Mouse (Mus musculus) heart, embryonic 12.5 days (tissue): ENCODE results near the gene Soat2. TPM values are rescaled to one million over a fixed set of nuclear protein-coding genes. Genes with fewer than 3 reads are reported as not detected.

Source experiments
- ATAC-seq: fragments of 200-750 bp; cut with Nextera tagmentation; 2 replicates; pipeline ENCODE4 v1.8.0; 2017; ENCODE audit warnings: moderate TSS enrichment, moderate library complexity; ENCODE audit not compliant: insufficient number of reproducible peaks, low FRiP score
- H3K27ac ChIP-seq: fragments of 300-500 bp; sonication (generic); 2 replicates; pipeline ENCODE4 v1.5.1; 2016; ENCODE audit warnings: mild to moderate bottlenecking, moderate library complexity; ENCODE audit not compliant: poor library complexity, severe bottlenecking
- H3K27me3 ChIP-seq: fragments of 300-500 bp; sonication (generic); replicated peaks from 2 replicates; pipeline ENCODE4 v1.6.1; 2016; ENCODE audit warnings: mild to moderate bottlenecking, moderate library complexity
- H3K36me3 ChIP-seq: fragments of 300-500 bp; sonication (generic); 2 replicates; pipeline ENCODE4 v1.6.1; 2016; ENCODE audit warnings: mild to moderate bottlenecking, moderate library complexity
- H3K4me1 ChIP-seq: fragments of 300-500 bp; sonication (generic); replicated peaks from 2 replicates; pipeline ENCODE4 v1.6.1; 2016; ENCODE audit warnings: mild to moderate bottlenecking
- H3K4me2 ChIP-seq: fragments of 300-500 bp; sonication (generic); 2 replicates; pipeline ENCODE4 v1.6.1; 2016; ENCODE audit warnings: mild to moderate bottlenecking, moderate library complexity
- H3K4me3 ChIP-seq: fragments of 300-500 bp; sonication (generic); 2 replicates; pipeline ENCODE4 v1.5.1; 2016; ENCODE audit warnings: mild to moderate bottlenecking
- H3K9ac ChIP-seq: fragments of 300-500 bp; sonication (generic); 2 replicates; pipeline ENCODE4 v1.6.1; 2016; ENCODE audit warnings: mild to moderate bottlenecking, moderate library complexity
- H3K9me3 ChIP-seq: fragments of 300-500 bp; sonication (generic); replicated peaks from 2 replicates; pipeline ENCODE4 v1.6.1; 2016; ENCODE audit warnings: mild to moderate bottlenecking, moderate library complexity
- whole genome bisulfite sequencing: fragments of 180-500 bp; shearing (Covaris S2); methylation state at CpG from one replicate; pipeline ENCODE4 v1.1.7; 2016; 5-methylcytosine and 5-hydroxymethylcytosine counted together
- polyA plus RNA-seq: library from polyadenylated mRNA; unstranded; fragments of >200 nt; fragmentation: Nextera tagmentation; extraction: Ambion mirVana; gene quantifications from 2 replicates; pipeline ENCODE4 v1.2.1, GENCODE M21; 2016

The Soat2 gene
- polyA plus RNA-seq, 1 experiment from 2014 or later: 1.2 TPM

DNA sequence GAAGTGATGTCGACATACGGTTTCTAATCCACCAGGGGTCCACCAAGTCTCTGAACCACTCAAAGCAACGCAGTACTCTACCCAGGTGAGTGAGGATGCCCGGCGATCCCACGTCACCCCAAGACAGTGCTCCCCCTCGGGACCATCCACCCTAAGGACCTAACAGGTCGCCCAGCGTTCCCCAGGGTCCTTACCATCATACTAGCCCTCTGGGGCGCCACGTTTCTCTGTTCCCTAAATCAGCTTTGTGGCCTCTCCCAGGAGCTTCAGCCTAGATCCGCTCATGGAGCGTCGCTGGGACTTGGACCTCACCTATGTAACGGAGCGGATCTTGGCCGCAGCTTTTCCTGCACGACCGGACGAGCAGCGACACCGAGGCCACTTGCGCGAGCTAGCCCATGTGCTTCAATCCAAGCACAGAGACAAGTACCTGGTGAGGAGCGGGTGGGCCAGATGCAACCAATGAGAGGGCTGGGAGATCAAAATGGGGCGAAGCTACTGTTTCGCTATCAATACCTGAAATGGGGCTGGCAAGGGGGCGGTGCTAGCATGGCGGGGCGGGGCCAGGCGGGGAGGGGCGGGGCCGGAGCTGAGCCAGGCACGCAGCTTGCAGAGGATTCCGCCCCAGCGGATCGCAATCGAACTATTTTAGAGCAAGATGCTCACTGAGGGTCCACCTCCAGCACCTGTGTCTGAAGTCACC is 43.4 kb upstream of the Soat2 start:
- peak overlapping the region; percentile 30 for H3K4me3 ChIP-seq
- H3K27me3 ChIP-seq: peaks cover 12% of the 10 kb centered on the region; the same call in 1 of the 2 replicates
- peaks cover 77% of the 10 kb centered on the region for H3K4me1 ChIP-seq
- no peaks in the 10 kb centered on the region for H3K9me3 ChIP-seq
- WGBS: 16% methylated on average over 38 of the region's 38 CpGs
- H3K27ac ChIP-seq: no peak overlapping the region
- peaks cover 51% of the 10 kb centered on the region for H3K36me3 ChIP-seq
- no peak for ATAC-seq
- H3K9ac ChIP-seq: peak overlapping the region; percentile 14; the same call in 1 of the 2 replicates
- H3K4me2 ChIP-seq: peak overlapping the region; percentile 64

GRCm38 (mm10) chr15:102107689-102108573 is 42.4 kb upstream of the Soat2 start:
- no peaks in the 10 kb centered on the region for H3K9me3 ChIP-seq
- H3K4me1 ChIP-seq: peaks cover 67% of the 10 kb centered on the region
- no peak for ATAC-seq
- no peak overlapping the region for H3K4me3 ChIP-seq
- 34% methylated on average over 13 of the region's 13 CpGs for WGBS
- peaks cover 61% of the 10 kb centered on the region for H3K36me3 ChIP-seq
- peak overlapping the region; percentile 64; the same call in 1 of the 2 replicates for H3K4me2 ChIP-seq
- H3K27me3 ChIP-seq: peaks cover 12% of the 10 kb centered on the region; the same call in 1 of the 2 replicates
- H3K27ac ChIP-seq: 0 out of 2 replicates have a peak overlapping the region, but pooled peaks have one; percentile 9
- H3K9ac ChIP-seq: no peak overlapping the region

DNA sequence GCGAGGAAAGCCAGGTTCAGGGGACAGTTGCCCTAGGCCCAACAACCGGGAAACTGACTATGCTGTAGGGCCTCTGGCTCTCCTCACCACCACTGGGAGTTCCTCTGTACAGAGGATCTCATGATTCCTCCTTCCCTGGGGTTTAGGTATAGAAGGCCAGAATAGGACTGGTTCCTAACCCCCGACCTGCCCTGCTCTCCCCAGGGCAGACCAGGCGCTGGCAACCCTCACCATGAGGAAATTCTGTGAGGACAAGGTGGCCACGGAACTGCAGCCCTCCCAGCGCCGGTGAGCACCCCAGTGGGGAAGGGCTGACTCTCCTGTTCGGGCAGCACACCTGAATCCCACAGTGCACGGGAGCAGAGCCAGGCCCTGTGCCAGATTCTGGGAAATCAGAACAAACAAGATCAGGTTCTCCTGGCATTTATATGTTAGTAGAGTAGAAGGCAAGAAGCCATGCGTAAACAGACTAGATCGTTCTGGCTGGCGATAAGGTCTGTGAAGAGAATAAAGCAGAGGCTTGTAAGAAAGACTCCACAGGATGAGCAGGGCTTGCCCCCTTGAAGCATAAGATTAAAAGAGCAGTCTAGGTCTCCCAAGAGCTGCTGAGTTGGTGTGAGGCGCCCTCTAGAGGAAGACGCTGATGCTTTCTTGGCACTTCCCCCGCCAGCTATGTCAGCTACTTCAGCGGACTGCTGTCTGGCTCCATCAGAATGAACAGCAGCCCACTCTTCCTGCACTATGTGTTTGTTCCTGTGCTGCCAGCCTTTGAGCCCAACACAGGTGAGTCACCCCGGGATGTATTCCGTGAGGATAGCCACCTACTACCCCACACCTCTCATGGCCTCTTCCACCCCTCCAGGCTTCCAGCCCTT is 41.4 kb upstream of the Soat2 start:
- H3K4me1 ChIP-seq: peaks cover 58% of the 10 kb centered on the region
- no peak for ATAC-seq
- peaks cover 12% of the 10 kb centered on the region; the same call in 1 of the 2 replicates for H3K27me3 ChIP-seq
- WGBS: 54% methylated on average over 18 of the region's 18 CpGs
- H3K4me3 ChIP-seq: no peak overlapping the region
- H3K4me2 ChIP-seq: no peak overlapping the region
- no peaks in the 10 kb centered on the region for H3K9me3 ChIP-seq
- H3K9ac ChIP-seq: peak overlapping the region; percentile 33; the same call in 1 of the 2 replicates
- H3K36me3 ChIP-seq: peaks cover 70% of the 10 kb centered on the region
- peak overlapping the region; percentile 9; the same call in 1 of the 2 replicates for H3K27ac ChIP-seq

- H3K4me1 ChIP-seq: peaks cover 45% of the 10 kb centered on the region
- no peak overlapping the region for H3K4me2 ChIP-seq
- WGBS: 94% methylated on average over 7 of the region's 7 CpGs
These were observed 40.1 kb upstream of the Soat2 start for GRCm38 (mm10) chr15:102110271-102110670.

GRCm38 (mm10) chr15:102110701-102111494 is 39.4 kb upstream of the Soat2 start:
- peaks cover 39% of the 10 kb centered on the region for H3K4me1 ChIP-seq
- peaks cover 90% of the 10 kb centered on the region for H3K36me3 ChIP-seq
- H3K27me3 ChIP-seq: peaks cover 12% of the 10 kb centered on the region; the same call in 1 of the 2 replicates
- H3K27ac ChIP-seq: no peak overlapping the region
- no peaks in the 10 kb centered on the region for H3K9me3 ChIP-seq
- ATAC-seq: no peak
- H3K9ac ChIP-seq: no peak overlapping the region
- WGBS: 66% methylated on average over 29 of the region's 29 CpGs
- H3K4me2 ChIP-seq: no peak overlapping the region
- H3K4me3 ChIP-seq: no peak overlapping the region

More at GRCm38 (mm10) chr15:102110271-102110670, 40.1 kb upstream of the Soat2 start:
- Histone ChIP-seq H3K9ac (no peak overlapping the region), H3K36me3 (peaks cover 84% of the 10 kb centered on the region), H3K9me3 (no peaks in the 10 kb centered on the region), H3K4me3 (no peak overlapping the region), H3K27ac (no peak overlapping the region), H3K27me3 (peaks cover 12% of the 10 kb centered on the region; the same call in 1 of the 2 replicates)
- ATAC-seq: no peak

- Histone ChIP-seq H3K9me3 (no peaks in the 10 kb centered on the region), H3K4me2 (no peak overlapping the region), H3K9ac (no peak overlapping the region), H3K36me3 (peaks cover 96% of the 10 kb centered on the region), H3K4me1 (peaks cover 33% of the 10 kb centered on the region), H3K27ac (no peak overlapping the region), H3K27me3 (peaks cover 10% of the 10 kb centered on the region; the same call in 1 of the 2 replicates), H3K4me3 (no peak overlapping the region)
- WGBS: 86% methylated on average over 11 of the region's 11 CpGs
- no peak for ATAC-seq
These were observed 38.9 kb upstream of the Soat2 start for GRCm38 (mm10) chr15:102111495-102111829.

DNA sequence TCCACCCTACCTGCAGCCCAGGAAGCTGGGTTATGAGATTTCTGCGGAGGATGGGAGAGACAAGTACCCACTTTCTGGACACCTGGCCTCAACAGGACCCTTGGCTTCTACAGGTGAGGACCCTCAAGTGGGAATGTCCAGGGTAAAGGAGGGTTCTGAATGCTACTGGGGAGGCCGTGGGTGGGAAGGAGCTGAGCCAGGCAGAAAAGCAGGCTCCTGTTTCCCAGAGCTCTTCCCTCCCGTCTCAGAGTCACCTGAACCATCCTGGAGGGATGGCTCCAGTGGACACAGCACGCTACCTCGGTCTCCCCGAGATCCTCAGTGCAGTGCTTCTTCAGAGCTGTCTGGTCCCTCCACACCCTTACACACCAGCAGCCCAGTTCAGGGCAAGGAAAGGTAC is 38.1 kb upstream of the Soat2 start:
- Histone ChIP-seq H3K9ac (no peak overlapping the region), H3K4me1 (peaks cover 26% of the 10 kb centered on the region), H3K27me3 (0 out of 2 replicates have a peak, but pooled peaks cover 4% of the 10 kb centered on the region), H3K36me3 (peaks cover 97% of the 10 kb centered on the region), H3K9me3 (no peaks in the 10 kb centered on the region), H3K4me2 (no peak overlapping the region), H3K4me3 (no peak overlapping the region), H3K27ac (no peak overlapping the region)
- WGBS: 93% methylated on average over 6 of the region's 6 CpGs
- ATAC-seq: no peak

DNA sequence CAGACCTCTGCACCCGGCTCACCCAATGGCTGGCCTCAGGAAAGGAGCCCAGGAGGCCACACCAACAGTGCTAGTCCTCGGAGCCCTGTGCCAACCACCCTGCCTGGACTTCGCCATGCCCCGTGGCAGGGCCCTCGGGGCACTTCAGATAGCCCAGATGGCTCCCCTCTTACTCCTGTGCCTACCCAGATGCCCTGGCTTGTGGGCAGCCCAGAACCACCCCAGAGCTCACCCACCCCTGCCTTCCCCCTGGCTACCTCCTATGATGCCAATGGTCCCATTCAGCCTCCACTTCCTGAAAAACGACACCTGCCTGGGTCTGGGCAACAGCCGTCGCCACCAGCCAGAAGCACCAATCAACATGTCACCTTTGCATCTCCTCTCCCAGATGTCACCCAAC is 37.5 kb upstream of the Soat2 start:
- ATAC-seq: no peak
- Histone ChIP-seq H3K4me1 (peaks cover 26% of the 10 kb centered on the region), H3K27ac (no peak overlapping the region), H3K9ac (no peak overlapping the region), H3K4me2 (no peak overlapping the region), H3K27me3 (0 out of 2 replicates have a peak, but pooled peaks cover 4% of the 10 kb centered on the region), H3K4me3 (no peak overlapping the region), H3K9me3 (no peaks in the 10 kb centered on the region), H3K36me3 (peaks cover 97% of the 10 kb centered on the region)
- WGBS: 67% methylated on average over 8 of the region's 8 CpGs

GRCm38 (mm10) chr15:102113674-102114073 is 36.7 kb upstream of the Soat2 start:
- Histone ChIP-seq H3K27ac (no peak overlapping the region), H3K4me3 (no peak overlapping the region), H3K9me3 (no peaks in the 10 kb centered on the region), H3K27me3 (0 out of 2 replicates have a peak, but pooled peaks cover 4% of the 10 kb centered on the region), H3K4me2 (no peak overlapping the region), H3K36me3 (peaks cover 99% of the 10 kb centered on the region), H3K4me1 (peaks cover 22% of the 10 kb centered on the region), H3K9ac (no peak overlapping the region)
- 77% methylated on average over 4 of the region's 4 CpGs for WGBS
- ATAC-seq: no peak
